Mouse (Mus musculus) MEL (cell line): ENCODE measurements around the gene Slc23a3. TPM values are rescaled to one million over a fixed set of nuclear protein-coding genes. Genes with fewer than 3 reads are reported as not detected.

Experiments used
- DNase-seq: peaks from one replicate; pipeline ENCODE4 v3.0.0; 2011; ENCODE audit warnings: low read depth, low spot score
- H3K27ac ChIP-seq: 2 replicates; pipeline ENCODE4 v1.5.1; 2012; ENCODE audit warnings: low read depth, mild to moderate bottlenecking, control low read depth, low read length, moderate library complexity; ENCODE audit not compliant: control insufficient read depth
- H3K27me3 ChIP-seq, 2 experiments: fragments of 150-350 bp in 1 of 2; sonication (generic) in 1 of 2; 2 replicates each; pipeline ENCODE4 v1.6.1; 2012; ENCODE audit warnings: low read length in 2 of 2, mild to moderate bottlenecking in 2 of 2, improper control_type of control experiment in 1 of 2, moderate library complexity in 1 of 2; ENCODE audit not compliant: insufficient read depth in 2 of 2, control insufficient read depth in 1 of 2
- H3K36me3 ChIP-seq, 2 experiments: 2 replicates each; pipeline ENCODE4 v1.6.1; 2012 to 2014; ENCODE audit warnings: low read length in 2 of 2, improper control_type of control experiment in 1 of 2, inconsistent platforms in 1 of 2, mild to moderate bottlenecking in 1 of 2; ENCODE audit not compliant: insufficient read depth in 2 of 2, control insufficient read depth in 1 of 2
- H3K4me1 ChIP-seq, 2 experiments: fragments of 150-350 bp in 1 of 2; sonication (generic) in 1 of 2; 2 replicates each; pipeline ENCODE4 v1.6.1; 2012; ENCODE audit warnings: low read length in 2 of 2, improper control_type of control experiment in 1 of 2, mild to moderate bottlenecking in 1 of 2; ENCODE audit not compliant: insufficient read depth in 2 of 2, control insufficient read depth in 1 of 2
- H3K4me3 ChIP-seq, 2 experiments: fragments of 150-350 bp in 1 of 2; sonication (generic) in 1 of 2; 2 replicates each; pipeline ENCODE4 v1.5.1; 2012; ENCODE audit warnings: low read depth in 2 of 2, low read length in 2 of 2, mild to moderate bottlenecking in 2 of 2, moderate library complexity in 2 of 2, control low read depth in 1 of 2, improper control_type of control experiment in 1 of 2; ENCODE audit not compliant: control insufficient read depth in 1 of 2, insufficient read depth in 1 of 2
- H3K79me2 ChIP-seq: 2 replicates; pipeline ENCODE4 v1.6.1; 2012; ENCODE audit warnings: mild to moderate bottlenecking, low read length, moderate library complexity; ENCODE audit not compliant: control insufficient read depth, poor library complexity, insufficient read depth
- H3K9ac ChIP-seq: 2 replicates; pipeline ENCODE4 v1.6.1; 2012; ENCODE audit warnings: low read depth, mild to moderate bottlenecking, control low read depth, low read length, moderate library complexity; ENCODE audit not compliant: control insufficient read depth, poor library complexity, severe bottlenecking
- H3K9me3 ChIP-seq: fragments of 150-350 bp; sonication (generic); replicated peaks from 2 replicates; pipeline ENCODE4 v1.6.1; 2012; ENCODE audit warnings: mild to moderate bottlenecking, low read length, improper control_type of control experiment, moderate library complexity; ENCODE audit not compliant: insufficient read depth
- BHLHE40 ChIP-seq: IDR thresholded peaks from 2 replicates; pipeline ENCODE4 v1.6.1; 2012; ENCODE audit warnings: low read depth, mild to moderate bottlenecking, inconsistent platforms, low read length, improper control_type of control experiment, borderline replicate concordance
- CHD1 ChIP-seq: IDR thresholded peaks from 2 replicates; pipeline ENCODE4 v1.6.1; 2012; ENCODE audit warnings: low read depth, mild to moderate bottlenecking, inconsistent platforms, low read length, improper control_type of control experiment
- CHD2 ChIP-seq: IDR thresholded peaks from 2 replicates; pipeline ENCODE4 v1.6.1; 2011; ENCODE audit warnings: low read length, improper control_type of control experiment
- CTCF ChIP-seq, 3 experiments: IDR thresholded peaks in 2 of 3; conservative IDR thresholded peaks in 1 of 3; 2 replicates each; pipeline ENCODE4 v1.5.1; 2011 to 2012; ENCODE audit warnings: low read length in 3 of 3, low read depth in 2 of 3, mild to moderate bottlenecking in 2 of 3, improper control_type of control experiment in 1 of 3, inconsistent platforms in 1 of 3, mixed read lengths in 1 of 3, moderate library complexity in 1 of 3; ENCODE audit not compliant: control insufficient read depth in 1 of 3, insufficient read depth in 1 of 3, poor library complexity in 1 of 3, severe bottlenecking in 1 of 3
- ELF1 ChIP-seq: IDR thresholded peaks from 2 replicates; pipeline ENCODE4 v1.6.1; 2014; ENCODE audit warnings: low read depth, mild to moderate bottlenecking, inconsistent platforms, low read length, improper control_type of control experiment, moderate library complexity
- EP300 ChIP-seq, 2 experiments: IDR thresholded peaks; 2 replicates each; pipeline ENCODE4 v1.6.1; 2011; ENCODE audit warnings: improper control_type of control experiment in 2 of 2, low read length in 2 of 2, low read depth in 1 of 2, mild to moderate bottlenecking in 1 of 2
- ETS1 ChIP-seq: IDR thresholded peaks from 2 replicates; pipeline ENCODE4 v1.6.1; 2012; ENCODE audit warnings: low read depth, mild to moderate bottlenecking, inconsistent platforms, low read length, improper control_type of control experiment, moderate library complexity
- GABPA ChIP-seq: IDR thresholded peaks from 2 replicates; pipeline ENCODE4 v1.6.1; 2012; ENCODE audit warnings: low read depth, mild to moderate bottlenecking, inconsistent platforms, low read length, improper control_type of control experiment, moderate library complexity
- GATA1 ChIP-seq: IDR thresholded peaks from 2 replicates; pipeline ENCODE4 v1.6.1; 2011; ENCODE audit warnings: low read depth, low read length, improper control_type of control experiment
- HCFC1 ChIP-seq: IDR thresholded peaks from 2 replicates; pipeline ENCODE4 v1.6.1; 2012; ENCODE audit warnings: low read depth, mild to moderate bottlenecking, inconsistent platforms, low read length, improper control_type of control experiment, moderate library complexity
- JUND ChIP-seq: IDR thresholded peaks from 2 replicates; pipeline ENCODE4 v1.6.1; 2011; ENCODE audit warnings: low read depth, mild to moderate bottlenecking, improper control_type of control experiment, low read length
- KAT2A ChIP-seq: conservative IDR thresholded peaks from 2 replicates; pipeline ENCODE4 v1.6.1; 2012; ENCODE audit warnings: low read depth, low read length, improper control_type of control experiment, inconsistent platforms
- MAFK ChIP-seq: IDR thresholded peaks from 2 replicates; pipeline ENCODE4 v1.6.1; 2011; ENCODE audit warnings: low read depth, mild to moderate bottlenecking, low read length, improper control_type of control experiment, borderline replicate concordance
- MAX ChIP-seq: IDR thresholded peaks from 2 replicates; pipeline ENCODE4 v1.6.1; 2011; ENCODE audit warnings: low read length, improper control_type of control experiment
- MAZ ChIP-seq: IDR thresholded peaks from 2 replicates; pipeline ENCODE4 v1.6.1; 2012; ENCODE audit warnings: low read depth, mild to moderate bottlenecking, inconsistent platforms, low read length, improper control_type of control experiment
- MEF2A ChIP-seq: IDR thresholded peaks from 2 replicates; pipeline ENCODE4 v1.6.1; 2014; ENCODE audit warnings: low read depth, mild to moderate bottlenecking, inconsistent platforms, low read length, improper control_type of control experiment; ENCODE audit not compliant: poor library complexity, insufficient replicate concordance, severe bottlenecking; ENCODE audit errors: extremely low read depth
- MXI1 ChIP-seq: IDR thresholded peaks from 2 replicates; pipeline ENCODE4 v1.6.1; 2011; ENCODE audit warnings: mild to moderate bottlenecking, low read depth, low read length, improper control_type of control experiment
- MYB ChIP-seq: IDR thresholded peaks from 2 replicates; pipeline ENCODE4 v1.6.1; 2011; ENCODE audit warnings: mild to moderate bottlenecking, low read depth, low read length, improper control_type of control experiment
- MYC ChIP-seq: IDR thresholded peaks from 2 replicates; pipeline ENCODE4 v1.6.1; 2011; ENCODE audit warnings: low read depth, mild to moderate bottlenecking, low read length, improper control_type of control experiment, moderate library complexity
- NRF1 ChIP-seq: IDR thresholded peaks from 2 replicates; pipeline ENCODE4 v1.6.1; 2014; ENCODE audit warnings: low read depth, mild to moderate bottlenecking, inconsistent platforms, low read length, improper control_type of control experiment, moderate library complexity; ENCODE audit not compliant: poor library complexity, insufficient read depth, severe bottlenecking
- POLR2A ChIP-seq, 2 experiments: IDR thresholded peaks; 2 replicates each; pipeline ENCODE4 v1.6.1; 2011 to 2012; ENCODE audit warnings: low read length in 2 of 2, mild to moderate bottlenecking in 2 of 2, control low read depth in 1 of 2, improper control_type of control experiment in 1 of 2, low read depth in 1 of 2, moderate library complexity in 1 of 2; ENCODE audit not compliant: control insufficient read depth in 1 of 2, insufficient read depth in 1 of 2, poor library complexity in 1 of 2
- POLR2AphosphoS2 ChIP-seq: IDR thresholded peaks from 2 replicates; pipeline ENCODE4 v1.6.1; 2011; ENCODE audit warnings: low read length, improper control_type of control experiment
- POLR2AphosphoS5 ChIP-seq: IDR thresholded peaks from 2 replicates; pipeline ENCODE4 v1.6.1; 2012; ENCODE audit warnings: low read depth, borderline replicate concordance, mild to moderate bottlenecking, inconsistent platforms, low read length, moderate library complexity, mixed read lengths
- RAD21 ChIP-seq: IDR thresholded peaks from 2 replicates; pipeline ENCODE4 v1.6.1; 2011; ENCODE audit warnings: mild to moderate bottlenecking, low read depth, low read length, improper control_type of control experiment
- RCOR1 ChIP-seq: IDR thresholded peaks from 2 replicates; pipeline ENCODE4 v1.6.1; 2012; ENCODE audit warnings: low read depth, mild to moderate bottlenecking, inconsistent platforms, low read length, improper control_type of control experiment
- SIN3A ChIP-seq: IDR thresholded peaks from 2 replicates; pipeline ENCODE4 v1.6.1; 2012; ENCODE audit warnings: low read length, improper control_type of control experiment, inconsistent platforms
- SMC3 ChIP-seq: IDR thresholded peaks from 2 replicates; pipeline ENCODE4 v1.6.1; 2011; ENCODE audit warnings: low read depth, low read length, improper control_type of control experiment
- TAL1 ChIP-seq: IDR thresholded peaks from 2 replicates; pipeline ENCODE4 v1.6.1; 2012; ENCODE audit warnings: mild to moderate bottlenecking, inconsistent platforms, low read length, moderate library complexity, mixed read lengths
- TCF12 ChIP-seq: IDR thresholded peaks from 2 replicates; pipeline ENCODE4 v1.6.1; 2014; ENCODE audit warnings: low read depth, mild to moderate bottlenecking, inconsistent platforms, low read length, improper control_type of control experiment, moderate library complexity
- UBTF ChIP-seq: IDR thresholded peaks from 2 replicates; pipeline ENCODE4 v1.6.1; 2012; ENCODE audit warnings: low read depth, mild to moderate bottlenecking, inconsistent platforms, low read length, improper control_type of control experiment, moderate library complexity, borderline replicate concordance; ENCODE audit not compliant: insufficient read depth
- USF2 ChIP-seq, 2 experiments: IDR thresholded peaks; 2 replicates each; pipeline ENCODE4 v1.6.1; 2011 to 2012; ENCODE audit warnings: improper control_type of control experiment in 2 of 2, low read length in 2 of 2, borderline replicate concordance in 1 of 2, inconsistent platforms in 1 of 2, low read depth in 1 of 2, mild to moderate bottlenecking in 1 of 2; ENCODE audit not compliant: insufficient read depth in 1 of 2
- ZC3H11A ChIP-seq: IDR thresholded peaks from 2 replicates; pipeline ENCODE4 v1.6.1; 2012; ENCODE audit warnings: low read depth, mild to moderate bottlenecking, inconsistent platforms, low read length, improper control_type of control experiment
- ZKSCAN1 ChIP-seq: IDR thresholded peaks from 2 replicates; pipeline ENCODE4 v1.6.1; 2012; ENCODE audit warnings: low read depth, mild to moderate bottlenecking, inconsistent platforms, low read length, improper control_type of control experiment, moderate library complexity
- ZMIZ1 ChIP-seq: IDR thresholded peaks from 2 replicates; pipeline ENCODE4 v1.6.1; 2012; ENCODE audit warnings: low read depth, mild to moderate bottlenecking, inconsistent platforms, low read length, improper control_type of control experiment, moderate library complexity
- ZNF384 ChIP-seq: IDR thresholded peaks from 2 replicates; pipeline ENCODE4 v1.6.1; 2012; ENCODE audit warnings: low read depth, mild to moderate bottlenecking, inconsistent platforms, low read length, improper control_type of control experiment
- polyA plus RNA-seq, 2 experiments: library from polyadenylated mRNA; stranded (reverse) in 1 of 2; unstranded in 1 of 2; fragments of >175 nt in 1 of 2; fragments of >200 nt in 1 of 2; gene quantifications; 2 replicates each; pipeline versions ENCODE4 v1.2.1 to v1.2.4; 2012; ENCODE audit warnings: low replicate concordance in 2 of 2, low read depth in 1 of 2; ENCODE audit not compliant: insufficient read length in 2 of 2, insufficient read depth in 1 of 2, missing spikeins in 1 of 2
- total RNA-seq: library from RNA; depleted of rRNA; stranded (reverse); fragments of 300-350 nt; gene quantifications from 2 replicates; pipeline ENCODE4 v1.2.3, GENCODE M21; 2012

Slc23a3 gene
- total and polyA plus RNA-seq, 3 experiments = 0.08 to 0.15 TPM; not detected in 1

GRCm38 (mm10) chr1:75179334-75180104 is 45.8 kb upstream of the Slc23a3 start:
- H3K27me3 ChIP-seq = no peaks in the 10 kb centered on the region
- peaks cover 14% of the 10 kb centered on the region for H3K79me2 ChIP-seq
- H3K4me1 ChIP-seq = peaks cover 2 to 10% of the 10 kb centered on the region in 2 experiments; a peak in 3 of 4 replicates
- peak overlapping the region; percentile 77 for H3K9ac ChIP-seq
- peak; percentile 89 for DNase-seq
- H3K36me3 ChIP-seq = peaks cover 2 to 11% of the 10 kb centered on the region in 2 experiments; a peak in 3 of 4 replicates
- peak overlapping the region; percentile 69 to 84 for H3K4me3 ChIP-seq
- peak overlapping the region; percentile 78 for H3K27ac ChIP-seq
- no peaks in the 10 kb centered on the region for H3K9me3 ChIP-seq
- TF ChIP-seq MAX = peak; percentile 64; the same call in 1 of the 2 replicates
- no peak for TF ChIP-seq ELF1
- peak; percentile 100 for TF ChIP-seq ETS1
- no peak; the same call in 1 of the 2 replicates for TF ChIP-seq ZKSCAN1
- peak; percentile 93; the same call in 1 of the 2 replicates for TF ChIP-seq MXI1
- peak; percentile 86 for TF ChIP-seq TCF12
- 0 out of 2 replicates have a peak, but pooled peaks have one; percentile 39 for TF ChIP-seq JUND
- no peak for TF ChIP-seq CHD1
- TF ChIP-seq ZNF384 = peak; percentile 100
- TF ChIP-seq SIN3A = peak; percentile 100
- TF ChIP-seq GABPA = peak; percentile 95
- TF ChIP-seq MAFK = peak; percentile 93
- peak in 1 of 2 experiments; percentile 28; a peak in 1 of 4 replicates for TF ChIP-seq POLR2A (IDR thresholded peaks at IDR 0.05; ENCODE audit: control insufficient read depth in 1 of 2, insufficient read depth in 1 of 2, low read depth in 1 of 2, low read length in 2 of 2, poor library complexity in 1 of 2)
- TF ChIP-seq NRF1 = no peak
- TF ChIP-seq GATA1 = peak; percentile 75
- 0 out of 2 replicates have a peak, but pooled peaks have one; percentile 7 for TF ChIP-seq MAZ
- no peak for TF ChIP-seq CHD2
- TF ChIP-seq ZMIZ1 = no peak
- no peak for TF ChIP-seq MYB
- no peak for TF ChIP-seq USF2 (IDR thresholded peaks at IDR 0.05; ENCODE audit: borderline replicate concordance in 1 of 2, insufficient read depth in 1 of 2, low read depth in 1 of 2, low read length in 2 of 2)
- no peak for TF ChIP-seq KAT2A
- TF ChIP-seq CTCF (IDR thresholded peaks at IDR 0.05 in 2 of 3, conservative IDR thresholded peaks at IDR 0.05 in 1 of 3; ENCODE audit: control insufficient read depth in 1 of 3, insufficient read depth in 1 of 3, low read depth in 2 of 3, low read length in 3 of 3, poor library complexity in 1 of 3, severe bottlenecking in 1 of 3) = no peak
- TF ChIP-seq ZC3H11A = no peak
- TF ChIP-seq HCFC1 = peak; percentile 50; the same call in 1 of the 2 replicates
- TF ChIP-seq TAL1 = peak; percentile 83
- TF ChIP-seq SMC3 = no peak
- no peak for TF ChIP-seq RAD21
- TF ChIP-seq RCOR1 = no peak
- no peak for TF ChIP-seq POLR2AphosphoS5
- no peak for TF ChIP-seq MEF2A
- no peak for TF ChIP-seq BHLHE40
- no peak; the same call in 1 of the 2 replicates for TF ChIP-seq POLR2AphosphoS2
- no peak for TF ChIP-seq UBTF
- peak; percentile 85 to 90 for TF ChIP-seq EP300 (IDR thresholded peaks at IDR 0.05; ENCODE audit: low read depth in 1 of 2, low read length in 2 of 2)
- TF ChIP-seq MYC = peak; percentile 67; the same call in 1 of the 2 replicates
